Mouse (Mus musculus) liver, embryonic 16.5 days (tissue): Measurements from ENCODE around the gene Rap1gap2. TPM values are rescaled to one million over a fixed set of nuclear protein-coding genes. Genes with fewer than 3 reads are reported as not detected.

ENCODE experiments used
- ATAC-seq: fragments of 200-750 bp; cut with Nextera tagmentation; 2 replicates; pipeline ENCODE4 v1.8.0; 2017; ENCODE audit warnings: low read depth, mild to moderate bottlenecking, moderate number of reproducible peaks, moderate library complexity
- H3K27ac ChIP-seq: fragments of 300-500 bp; sonication (generic); 2 replicates; pipeline ENCODE4 v1.5.1; 2014; ENCODE audit warnings: mild to moderate bottlenecking, low read length
- H3K27me3 ChIP-seq: fragments of 300-500 bp; sonication (generic); 2 replicates; pipeline ENCODE4 v1.6.1; 2014; ENCODE audit warnings: low read depth, low read length, mixed read lengths; ENCODE audit not compliant: control insufficient read depth, insufficient read depth
- H3K36me3 ChIP-seq: fragments of 300-500 bp; sonication (generic); 2 replicates; pipeline ENCODE4 v1.6.1; 2014; ENCODE audit warnings: mild to moderate bottlenecking; ENCODE audit not compliant: control insufficient read depth, insufficient read depth
- H3K4me1 ChIP-seq: fragments of 300-500 bp; sonication (generic); 2 replicates; pipeline ENCODE4 v1.6.1; 2014; ENCODE audit warnings: low read depth, low read length, mixed read lengths; ENCODE audit not compliant: control insufficient read depth
- H3K4me2 ChIP-seq: fragments of 300-500 bp; sonication (generic); 2 replicates; pipeline ENCODE4 v1.6.1; 2014; ENCODE audit warnings: low read depth, low read length, mixed read lengths
- H3K4me3 ChIP-seq: fragments of 300-500 bp; sonication (generic); 2 replicates; pipeline ENCODE4 v1.5.1; 2014; ENCODE audit warnings: low read depth, mild to moderate bottlenecking, low read length
- H3K9ac ChIP-seq: fragments of 300-500 bp; sonication (generic); 2 replicates; pipeline ENCODE4 v1.6.1; 2014; ENCODE audit warnings: low read depth, low read length
- H3K9me3 ChIP-seq: fragments of 300-500 bp; sonication (generic); replicated peaks from 2 replicates; pipeline ENCODE4 v1.6.1; 2016; ENCODE audit warnings: low read length; ENCODE audit not compliant: control insufficient read depth
- WGBS: fragments of 180-500 bp; shearing (Covaris S2); extraction: QIAGEN DNeasy Blood & Tissue Kit; methylation state at CpG from one replicate; pipeline ENCODE4 v1.1.7; 2014; ENCODE audit not compliant: insufficient replicate concordance; 5-methylcytosine and 5-hydroxymethylcytosine counted together
- polyA plus RNA-seq: library from polyadenylated mRNA; unstranded; fragments of >200 nt; fragmentation: Nextera tagmentation; extraction: Ambion mirVana; gene quantifications from 2 replicates; pipeline ENCODE4 v1.2.1, GENCODE M21; 2015

Rap1gap2 gene
- polyA plus RNA-seq, 1 experiment from 2014 or later, result 1.2 TPM

DNA sequence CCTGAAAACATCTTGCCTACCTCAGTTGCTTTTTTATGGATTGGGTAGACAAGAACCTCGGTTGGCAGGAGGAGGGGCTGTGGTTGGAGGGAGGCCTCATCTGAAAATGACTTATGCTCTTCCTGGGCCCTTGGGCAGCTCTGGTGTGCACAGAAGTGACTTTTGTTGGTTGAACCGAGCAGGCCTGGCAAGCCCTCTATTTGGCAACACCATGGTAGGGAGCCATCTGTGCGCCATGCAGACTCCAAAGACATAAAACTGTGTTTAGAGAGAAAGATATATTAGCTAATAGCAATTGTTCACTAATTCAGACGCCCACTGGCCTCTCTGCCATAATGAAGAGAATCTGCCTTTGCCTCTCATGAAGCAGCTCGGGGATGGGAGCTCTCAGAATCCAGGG is 94.6 kb downstream of the Rap1gap2 start:
- Histone ChIP-seq H3K27ac (no peak overlapping the region), H3K9ac (no peak overlapping the region), H3K36me3 (no peaks in the 10 kb centered on the region), H3K4me2 (no peak overlapping the region), H3K9me3 (no peaks in the 10 kb centered on the region), H3K27me3 (peaks cover 10% of the 10 kb centered on the region), H3K4me1 (no peaks in the 10 kb centered on the region), H3K4me3 (no peak overlapping the region)
- no peak for ATAC-seq
- 54% methylated on average over 5 of the region's 5 CpGs for WGBS

- Histone ChIP-seq H3K4me1 (no peaks in the 10 kb centered on the region; the same call in 1 of the 2 replicates), H3K27ac (no peak overlapping the region), H3K4me3 (no peak overlapping the region), H3K9me3 (no peaks in the 10 kb centered on the region), H3K36me3 (no peaks in the 10 kb centered on the region), H3K4me2 (no peak overlapping the region), H3K27me3 (peaks cover 2% of the 10 kb centered on the region), H3K9ac (no peak overlapping the region)
- no peak for ATAC-seq
- 52% methylated on average over 3 of the region's 3 CpGs for WGBS
These were observed 95.7 kb downstream of the Rap1gap2 start for GRCm38 (mm10) chr11:74515046-74515445.

- Histone ChIP-seq H3K4me2 (no peak overlapping the region), H3K4me3 (no peak overlapping the region), H3K9me3 (no peaks in the 10 kb centered on the region), H3K4me1 (no peaks in the 10 kb centered on the region; the same call in 1 of the 2 replicates), H3K9ac (no peak overlapping the region), H3K27me3 (no peaks in the 10 kb centered on the region), H3K36me3 (no peaks in the 10 kb centered on the region), H3K27ac (no peak overlapping the region)
- ATAC-seq, result no peak
- WGBS, result 79% methylated on average over 10 of the region's 10 CpGs
These were observed 98.1 kb downstream of the Rap1gap2 start for GRCm38 (mm10) chr11:74512595-74512994.

- H3K4me2 ChIP-seq, result no peak overlapping the region
- no peak overlapping the region for H3K9ac ChIP-seq
- H3K27me3 ChIP-seq, result no peaks in the 10 kb centered on the region
- ATAC-seq, result no peak
- H3K27ac ChIP-seq, result no peak overlapping the region
- no peak overlapping the region for H3K4me3 ChIP-seq
- no peaks in the 10 kb centered on the region for H3K36me3 ChIP-seq
- H3K4me1 ChIP-seq, result no peaks in the 10 kb centered on the region; the same call in 1 of the 2 replicates
- no peaks in the 10 kb centered on the region for H3K9me3 ChIP-seq
- 78% methylated on average over 6 of the region's 6 CpGs for WGBS
These were observed 104.4 kb downstream of the Rap1gap2 start for GRCm38 (mm10) chr11:74506275-74506674.

GRCm38 (mm10) chr11:74502485-74502884 is 108.2 kb downstream of the Rap1gap2 start:
- H3K4me2 ChIP-seq, result no peak overlapping the region
- no peak overlapping the region for H3K27ac ChIP-seq
- no peak for ATAC-seq
- H3K27me3 ChIP-seq, result no peaks in the 10 kb centered on the region
- WGBS, result 74% methylated on average over 8 of the region's 8 CpGs
- H3K9ac ChIP-seq, result no peak overlapping the region
- no peak overlapping the region for H3K4me3 ChIP-seq
- no peaks in the 10 kb centered on the region for H3K4me1 ChIP-seq
- H3K9me3 ChIP-seq, result no peaks in the 10 kb centered on the region
- H3K36me3 ChIP-seq, result no peaks in the 10 kb centered on the region

- ATAC-seq, result no peak
- H3K27ac ChIP-seq, result no peak overlapping the region
- no peaks in the 10 kb centered on the region for H3K4me1 ChIP-seq
- no peak overlapping the region for H3K4me2 ChIP-seq
- H3K9me3 ChIP-seq, result no peaks in the 10 kb centered on the region
- H3K9ac ChIP-seq, result no peak overlapping the region
- H3K4me3 ChIP-seq, result no peak overlapping the region
- no peaks in the 10 kb centered on the region for H3K36me3 ChIP-seq
- H3K27me3 ChIP-seq, result no peaks in the 10 kb centered on the region
These were observed 108.7 kb downstream of the Rap1gap2 start for GRCm38 (mm10) chr11:74501989-74502388.

DNA sequence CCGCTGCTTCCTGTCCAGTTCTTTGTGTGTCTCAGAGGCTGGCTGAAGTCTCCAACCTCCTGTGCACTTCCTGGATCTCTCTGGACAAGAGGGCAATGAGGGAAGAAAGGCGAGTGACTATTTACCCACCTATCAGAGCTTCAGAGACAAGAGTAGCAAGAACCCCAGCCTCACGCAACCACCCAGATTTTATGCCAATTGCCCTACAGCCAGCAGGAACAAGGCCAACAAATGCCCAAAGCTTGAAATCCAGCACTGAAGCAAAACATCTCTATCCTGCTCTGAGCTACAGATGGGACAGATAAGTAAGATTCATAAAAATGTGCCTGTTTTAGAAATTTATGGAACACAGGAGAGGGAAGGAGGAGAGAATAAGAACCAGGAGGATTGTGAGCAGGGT is 109.7 kb downstream of the Rap1gap2 start:
- Histone ChIP-seq H3K36me3 (no peaks in the 10 kb centered on the region), H3K4me3 (no peak overlapping the region), H3K4me2 (no peak overlapping the region), H3K9ac (no peak overlapping the region), H3K9me3 (no peaks in the 10 kb centered on the region), H3K4me1 (no peaks in the 10 kb centered on the region), H3K27me3 (no peaks in the 10 kb centered on the region), H3K27ac (no peak overlapping the region)
- WGBS, result 56% methylated on average over 3 of the region's 3 CpGs
- ATAC-seq, result no peak

DNA sequence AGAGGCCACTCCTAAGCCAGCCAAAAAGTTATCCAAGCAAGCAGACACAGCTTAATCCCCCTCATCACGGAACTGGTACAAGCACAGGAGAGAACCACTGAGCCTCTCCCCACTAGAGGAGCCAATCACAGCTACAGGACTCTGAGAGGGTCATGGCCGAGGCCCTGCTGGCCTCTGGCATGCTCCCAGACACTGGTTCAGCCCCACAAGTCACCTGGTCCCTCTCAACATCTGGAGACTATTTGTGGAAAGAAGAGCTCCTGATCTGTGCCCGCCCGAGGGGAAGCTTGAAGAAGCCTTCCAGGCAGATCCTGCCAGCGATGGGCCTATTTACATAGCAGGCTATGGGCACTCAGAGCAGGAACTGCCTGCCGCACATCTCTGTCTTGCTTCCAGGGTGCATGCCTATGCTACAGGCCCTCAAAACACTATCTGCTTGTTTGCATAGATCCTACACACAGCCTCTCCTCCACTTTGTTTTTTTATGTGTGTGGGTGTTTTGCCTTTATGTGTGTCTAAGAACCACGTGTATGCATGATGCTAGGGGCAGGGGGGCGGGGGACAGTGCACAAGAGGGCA is 111.1 kb downstream of the Rap1gap2 start:
- no peak for ATAC-seq
- WGBS, result 53% methylated on average over 8 of the region's 8 CpGs

DNA sequence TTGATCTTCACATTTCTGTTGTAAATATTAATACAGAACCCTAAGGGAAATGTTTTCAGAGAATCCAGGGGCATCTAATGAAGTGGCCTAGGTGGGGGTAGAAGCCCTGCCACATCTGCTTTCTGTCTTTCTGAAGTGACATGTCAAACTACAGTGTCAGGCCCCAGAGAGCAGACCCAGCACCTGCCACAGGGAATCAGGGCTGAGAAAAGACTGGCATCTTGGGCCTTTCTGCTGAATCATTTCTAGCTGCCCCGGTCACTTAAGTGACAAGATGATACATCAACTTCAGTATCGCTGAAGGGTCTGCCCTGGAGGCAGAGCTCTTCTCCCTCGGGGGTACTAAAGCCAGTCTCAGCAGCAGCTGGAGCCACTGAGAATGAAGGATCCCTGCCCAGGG is 111.7 kb downstream of the Rap1gap2 start:
- no peaks in the 10 kb centered on the region for H3K9me3 ChIP-seq
- no peak overlapping the region for H3K9ac ChIP-seq
- H3K4me2 ChIP-seq, result no peak overlapping the region
- WGBS, result 57% methylated on average over 3 of the region's 3 CpGs
- no peaks in the 10 kb centered on the region for H3K4me1 ChIP-seq
- H3K27me3 ChIP-seq, result no peaks in the 10 kb centered on the region
- no peak for ATAC-seq
- H3K27ac ChIP-seq, result no peak overlapping the region
- H3K4me3 ChIP-seq, result no peak overlapping the region
- no peaks in the 10 kb centered on the region for H3K36me3 ChIP-seq

More for the DNA sequence above, 111.1 kb downstream of the Rap1gap2 start:
- Histone ChIP-seq H3K4me1 (no peaks in the 10 kb centered on the region), H3K36me3 (no peaks in the 10 kb centered on the region), H3K27me3 (no peaks in the 10 kb centered on the region), H3K27ac (no peak overlapping the region), H3K9ac (no peak overlapping the region), H3K4me2 (no peak overlapping the region), H3K9me3 (no peaks in the 10 kb centered on the region), H3K4me3 (no peak overlapping the region)
